Mouse (Mus musculus): ENCODE measurements at regions not wholly inside any gene's neighbourhood (a gene's known extent, or its start where the extent isn't known, plus 50 kb on each side); places are given as distances from the start of the nearest gene placed in this dataset.

DNA sequence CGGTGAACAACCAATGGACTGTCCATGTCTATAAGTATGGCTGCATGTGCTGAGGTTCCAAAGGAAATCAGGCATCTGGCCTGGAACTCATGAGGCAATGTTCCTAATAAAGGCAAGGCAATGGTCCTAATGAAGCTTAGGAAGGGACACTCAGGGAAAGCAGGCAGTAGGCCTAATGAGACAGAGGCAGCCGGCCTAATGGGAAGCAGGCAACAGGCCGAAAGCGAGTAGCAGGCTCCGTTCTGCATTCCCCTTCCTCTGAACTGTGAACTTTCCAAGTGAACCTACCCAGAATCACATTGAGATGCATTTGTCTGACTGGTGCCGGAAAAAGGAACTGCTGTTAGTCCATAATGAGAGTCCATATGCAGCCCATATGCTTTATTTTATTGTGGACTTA, 923.7 kb downstream of the Adgrl2 start:
- H3K4me1 ChIP-seq (ENCODE audit: control insufficient read depth, insufficient read depth, insufficient read length, low read length) = no peaks in the 10 kb centered on the region
- H3K27ac ChIP-seq (replicated peaks; ENCODE audit: low read depth, low read length) = no peak overlapping the region
- no peak overlapping the region for H3K4me3 ChIP-seq (ENCODE audit: insufficient read depth, low read depth, low read length)

- H3K4me3 ChIP-seq (ENCODE audit: insufficient read depth, low read depth, low read length) = no peak overlapping the region
- H3K27ac ChIP-seq (replicated peaks; ENCODE audit: low read depth, low read length) = no peak overlapping the region
- H3K4me1 ChIP-seq (ENCODE audit: control insufficient read depth, insufficient read depth, insufficient read length, low read length) = no peaks in the 10 kb centered on the region
Observed at GRCm38 (mm10) chr3:148056074-148056473, 934.3 kb downstream of the Adgrl2 start.

DNA sequence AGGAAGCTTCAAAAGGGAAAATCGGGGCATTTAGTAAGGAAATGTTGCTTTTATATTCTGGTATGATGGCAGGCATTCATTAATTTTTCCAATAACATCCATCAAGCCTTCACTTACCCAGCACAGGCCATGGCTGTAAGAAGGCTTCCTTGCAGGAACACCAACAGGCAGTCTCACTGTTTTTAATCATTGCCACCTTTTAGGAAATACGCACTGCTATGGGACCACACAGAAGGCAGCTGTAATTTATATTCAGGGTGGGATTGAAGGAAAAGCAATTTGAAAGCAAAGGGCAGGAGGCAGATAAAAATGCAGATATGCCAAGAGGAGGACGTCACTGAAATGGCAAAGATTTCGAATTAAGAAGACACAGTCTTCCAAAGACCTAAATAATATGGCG, 937.8 kb downstream of the Adgrl2 start:
- no peaks in the 10 kb centered on the region for H3K4me1 ChIP-seq (ENCODE audit: control insufficient read depth, insufficient read depth, insufficient read length, low read length)
- no peak overlapping the region for H3K27ac ChIP-seq (replicated peaks; ENCODE audit: low read depth, low read length)
- no peak overlapping the region for H3K4me3 ChIP-seq (ENCODE audit: insufficient read depth, low read depth, low read length)

DNA sequence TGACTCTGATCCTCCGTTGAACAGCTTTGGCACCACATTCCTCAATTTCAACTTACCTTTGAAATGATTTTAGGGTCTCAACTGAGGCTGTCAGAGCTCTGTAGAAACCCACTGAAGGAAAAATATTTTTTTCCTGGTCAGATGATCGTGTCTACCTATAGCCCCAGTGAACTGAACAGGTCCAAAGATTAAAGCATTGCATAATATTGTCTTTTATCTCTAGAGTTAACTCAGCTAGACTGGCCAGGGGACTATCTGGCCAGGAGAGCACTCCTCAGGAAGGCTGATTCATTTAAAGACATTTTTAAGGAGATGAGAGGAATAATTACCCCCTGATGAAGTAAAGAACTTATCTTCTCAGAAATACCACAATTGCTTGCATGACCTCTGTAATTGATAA, 942.1 kb downstream of the Adgrl2 start:
- H3K27ac ChIP-seq (replicated peaks; ENCODE audit: low read depth, low read length) = no peak overlapping the region

GRCm38 (mm10) chr3:148032532-148032931, 957.8 kb downstream of the Adgrl2 start:
- H3K27ac ChIP-seq (replicated peaks; ENCODE audit: low read depth, low read length) = no peak overlapping the region
- no peak overlapping the region for H3K4me3 ChIP-seq (ENCODE audit: insufficient read depth, low read depth, low read length)
- H3K4me1 ChIP-seq (ENCODE audit: control insufficient read depth, insufficient read depth, insufficient read length, low read length) = no peaks in the 10 kb centered on the region

More for the DNA sequence above, 942.1 kb downstream of the Adgrl2 start:
- H3K4me1 ChIP-seq (ENCODE audit: control insufficient read depth, insufficient read depth, insufficient read length, low read length) = no peaks in the 10 kb centered on the region
- no peak overlapping the region for H3K4me3 ChIP-seq (ENCODE audit: insufficient read depth, low read depth, low read length)

- Histone ChIP-seq H3K4me1 (ENCODE audit: control insufficient read depth, insufficient read depth, insufficient read length, low read length) (no peaks in the 10 kb centered on the region), H3K27ac (replicated peaks; ENCODE audit: low read depth, low read length) (no peak overlapping the region), H3K4me3 (ENCODE audit: insufficient read depth, low read depth, low read length) (no peak overlapping the region)
Observed at GRCm38 (mm10) chr3:148005831-148006230, 984.5 kb downstream of the Adgrl2 start.

- no peak overlapping the region for H3K27ac ChIP-seq (replicated peaks; ENCODE audit: low read depth, low read length)
Observed at GRCm38 (mm10) chr3:148004006-148004405, 986.3 kb downstream of the Adgrl2 start.

GRCm38 (mm10) chr3:147999330-147999953, 990.9 kb downstream of the Adgrl2 start:
- Histone ChIP-seq H3K4me3 (ENCODE audit: insufficient read depth, low read depth, low read length) (no peak overlapping the region), H3K4me1 (ENCODE audit: control insufficient read depth, insufficient read depth, insufficient read length, low read length) (no peaks in the 10 kb centered on the region), H3K27ac (replicated peaks; ENCODE audit: low read depth, low read length) (no peak overlapping the region)

More at GRCm38 (mm10) chr3:148004006-148004405, 986.3 kb downstream of the Adgrl2 start:
- H3K4me1 ChIP-seq (ENCODE audit: control insufficient read depth, insufficient read depth, insufficient read length, low read length) = no peaks in the 10 kb centered on the region
- H3K4me3 ChIP-seq (ENCODE audit: insufficient read depth, low read depth, low read length) = no peak overlapping the region

DNA sequence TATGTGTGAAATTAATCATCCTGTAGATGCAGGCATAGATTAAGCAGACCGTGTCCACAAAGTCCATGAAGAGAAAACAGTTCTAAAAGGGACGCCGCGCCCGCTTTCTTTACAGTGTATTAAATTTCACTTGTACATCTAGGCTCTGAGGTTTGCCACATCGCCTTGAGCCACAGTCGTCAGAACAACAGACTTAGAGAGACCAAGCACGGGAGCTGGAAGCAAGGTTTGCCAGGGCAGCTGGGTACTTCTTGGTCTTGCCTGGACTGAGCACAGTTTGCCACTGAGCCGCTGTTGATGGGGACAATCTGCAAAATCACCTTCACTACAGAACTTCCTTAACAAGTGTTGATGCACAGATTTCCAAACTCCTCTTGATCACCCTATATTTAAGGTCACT, 998.6 kb downstream of the Adgrl2 start:
- no peak overlapping the region for H3K4me3 ChIP-seq (ENCODE audit: insufficient read depth, low read depth, low read length)
- H3K27ac ChIP-seq (replicated peaks; ENCODE audit: low read depth, low read length) = no peak overlapping the region
- H3K4me1 ChIP-seq (ENCODE audit: control insufficient read depth, insufficient read depth, insufficient read length, low read length) = no peaks in the 10 kb centered on the region

DNA sequence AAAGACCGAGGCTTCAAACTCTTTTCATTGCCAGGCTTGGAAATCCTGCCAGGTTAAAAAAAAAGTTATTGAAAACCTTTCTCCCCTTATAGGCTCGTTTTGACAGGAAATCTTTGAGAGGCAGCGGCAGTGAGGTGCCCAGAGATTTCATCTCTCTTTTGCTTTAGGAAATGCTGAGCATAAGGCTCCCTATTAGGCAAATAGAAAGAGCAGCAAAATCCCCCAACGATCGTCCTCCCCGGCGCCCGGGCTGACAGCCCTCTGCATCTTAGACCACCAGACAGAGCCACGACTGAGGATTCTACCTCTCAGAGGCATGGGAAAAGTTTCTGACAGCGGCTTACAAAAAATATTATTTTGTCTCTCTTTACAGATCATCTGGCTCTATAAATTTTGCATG, 999.5 kb downstream of the Adgrl2 start:
- Histone ChIP-seq H3K4me1 (ENCODE audit: control insufficient read depth, insufficient read depth, insufficient read length, low read length) (no peaks in the 10 kb centered on the region), H3K27ac (replicated peaks; ENCODE audit: low read depth, low read length) (no peak overlapping the region), H3K4me3 (ENCODE audit: insufficient read depth, low read depth, low read length) (no peak overlapping the region)

DNA sequence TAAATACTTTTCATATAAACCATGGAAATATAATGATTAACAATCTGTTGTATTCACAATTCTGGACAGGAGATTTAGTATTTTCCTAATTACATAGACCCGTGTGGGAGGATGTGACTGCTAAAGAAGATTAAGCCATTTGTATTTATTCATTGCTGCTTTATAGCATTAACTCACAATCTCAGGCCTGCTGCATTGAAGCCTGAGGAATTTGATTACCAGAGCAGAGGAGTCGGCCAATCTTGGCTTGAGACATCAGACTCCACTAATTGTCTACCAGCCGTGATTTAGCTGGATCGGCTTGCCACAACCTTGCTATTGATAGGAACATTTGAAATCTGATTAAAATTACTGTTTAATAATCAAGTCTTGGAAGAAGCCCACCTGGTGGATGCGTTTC, 1007.5 kb downstream of the Adgrl2 start:
- H3K27ac ChIP-seq (replicated peaks; ENCODE audit: low read depth, low read length) = no peak overlapping the region
- H3K4me1 ChIP-seq (ENCODE audit: control insufficient read depth, insufficient read depth, insufficient read length, low read length) = 0 out of 2 replicates have a peak, but pooled peaks cover 2% of the 10 kb centered on the region
- no peak overlapping the region for H3K4me3 ChIP-seq (ENCODE audit: insufficient read depth, low read depth, low read length)

GRCm38 (mm10) chr3:147981621-147982020, 1008.7 kb downstream of the Adgrl2 start:
- H3K4me1 ChIP-seq (ENCODE audit: control insufficient read depth, insufficient read depth, insufficient read length, low read length) = 0 out of 2 replicates have a peak, but pooled peaks cover 2% of the 10 kb centered on the region
- H3K27ac ChIP-seq (replicated peaks; ENCODE audit: low read depth, low read length) = no peak overlapping the region
- H3K4me3 ChIP-seq (ENCODE audit: insufficient read depth, low read depth, low read length) = no peak overlapping the region

DNA sequence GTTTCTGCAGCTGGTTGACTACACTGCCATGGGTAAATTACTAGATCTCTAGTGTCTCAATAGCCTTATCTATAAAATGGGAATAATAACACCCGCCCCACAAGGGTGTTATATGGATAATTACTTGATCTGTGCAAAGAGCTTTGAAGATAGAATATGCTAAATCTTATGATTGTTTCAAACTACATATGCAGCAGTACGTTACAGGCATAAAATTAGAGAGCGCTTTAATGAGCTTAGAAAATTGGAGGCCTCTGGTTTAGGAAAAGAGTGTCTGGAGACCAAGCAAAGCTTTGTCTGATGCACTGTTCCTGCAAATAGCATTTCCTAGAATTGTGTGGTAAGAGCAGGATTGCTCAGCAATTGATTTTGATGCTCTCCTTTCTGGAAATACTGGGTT, 1013.8 kb downstream of the Adgrl2 start:
- Histone ChIP-seq H3K4me3 (ENCODE audit: insufficient read depth, low read depth, low read length) (no peak overlapping the region), H3K27ac (replicated peaks; ENCODE audit: low read depth, low read length) (no peak overlapping the region), H3K4me1 (ENCODE audit: control insufficient read depth, insufficient read depth, insufficient read length, low read length) (no peaks in the 10 kb centered on the region)

DNA sequence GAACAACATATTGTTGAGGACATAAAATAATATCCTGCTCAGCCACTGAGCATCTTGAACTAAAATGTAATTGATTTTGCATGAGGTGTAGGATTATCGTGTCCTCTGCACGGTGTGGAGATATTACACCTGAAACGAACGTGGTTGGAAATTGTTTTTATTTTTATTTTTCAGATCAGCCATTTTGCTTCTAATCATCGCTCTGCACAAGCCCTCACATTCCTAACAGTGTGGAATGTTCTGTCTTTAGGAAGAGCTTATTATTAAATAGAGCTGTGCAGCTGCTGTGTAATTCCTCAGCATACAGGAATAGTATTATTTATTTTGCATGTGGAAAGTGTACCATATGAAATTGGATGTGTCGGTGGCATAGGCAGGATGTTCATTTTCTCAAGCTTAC, 1014.3 kb downstream of the Adgrl2 start:
- Histone ChIP-seq H3K4me1 (ENCODE audit: control insufficient read depth, insufficient read depth, insufficient read length, low read length) (no peaks in the 10 kb centered on the region), H3K27ac (replicated peaks; ENCODE audit: low read depth, low read length) (no peak overlapping the region), H3K4me3 (ENCODE audit: insufficient read depth, low read depth, low read length) (no peak overlapping the region)

- H3K4me3 ChIP-seq (ENCODE audit: insufficient read depth, low read depth, low read length) = no peak overlapping the region
- no peak overlapping the region for H3K27ac ChIP-seq (replicated peaks; ENCODE audit: low read depth, low read length)
- no peaks in the 10 kb centered on the region for H3K4me1 ChIP-seq (ENCODE audit: control insufficient read depth, insufficient read depth, insufficient read length, low read length)
Observed at GRCm38 (mm10) chr3:147975500-147975899, 1014.9 kb downstream of the Adgrl2 start.

DNA sequence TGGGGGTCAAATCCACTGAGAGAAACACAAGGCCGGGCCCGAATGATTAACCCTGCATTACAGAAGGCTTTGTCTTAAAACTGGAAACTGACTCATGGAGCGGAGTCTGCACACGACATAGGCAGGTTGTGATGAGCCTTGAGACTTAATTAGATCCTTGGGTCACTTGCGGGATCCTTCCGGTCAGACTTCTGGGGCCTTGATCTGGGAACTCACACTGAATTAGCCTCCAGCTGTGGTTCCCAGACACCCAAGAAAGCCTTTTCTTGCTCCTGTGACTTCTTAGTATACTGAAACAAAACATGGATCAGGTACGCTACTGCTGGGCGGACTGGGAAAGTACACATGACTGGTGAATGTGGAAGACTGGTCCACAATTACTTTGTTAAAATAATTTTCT, 1015.8 kb downstream of the Adgrl2 start:
- Histone ChIP-seq H3K4me1 (ENCODE audit: control insufficient read depth, insufficient read depth, insufficient read length, low read length) (no peaks in the 10 kb centered on the region), H3K27ac (replicated peaks; ENCODE audit: low read depth, low read length) (no peak overlapping the region), H3K4me3 (ENCODE audit: insufficient read depth, low read depth, low read length) (no peak overlapping the region)
